Mouse (Mus musculus): Measurements from ENCODE around the gene Enpp4. TPM values are rescaled to one million over a fixed set of nuclear protein-coding genes. Genes with fewer than 3 reads are reported as not detected.

The Enpp4 gene
- polyA plus RNA-seq (2016; fragmentation: Nextera tagmentation; extraction: Ambion mirVana): 2.1 and 2.3 TPM in 2 replicates

GRCm38 (mm10) chr17:44105287-44106138, at the start of gene Enpp4:
Enpp4 (minus strand) TSS chr17:44105809.
- H3K36me3 ChIP-seq: no peaks in the 10 kb centered on the region
- no peaks in the 10 kb centered on the region for H3K9me3 ChIP-seq
- DNase-seq (ENCODE audit: low spot score): peak; percentile 79
- peak within 1 kb of the TSS; percentile 84 for H3K4me3 ChIP-seq
- H3K27me3 ChIP-seq (ENCODE audit: insufficient read depth, poor library complexity, severe bottlenecking): peaks cover 40% of the 10 kb centered on the region
- peaks cover 16% of the 10 kb centered on the region for H3K4me1 ChIP-seq (replicated peaks)
- peak within 1 kb of the TSS; percentile 84 for H3K27ac ChIP-seq
- under 1% methylated on average over 76 of the region's 76 CpGs for WGBS

- Histone ChIP-seq H3K4me1 (replicated peaks) (no peaks in the 10 kb centered on the region), H3K4me3 (no peak overlapping the region), H3K9me3 (no peaks in the 10 kb centered on the region), H3K36me3 (no peaks in the 10 kb centered on the region), H3K27ac (no peak overlapping the region), H3K27me3 (ENCODE audit: insufficient read depth, poor library complexity, severe bottlenecking) (no peaks in the 10 kb centered on the region)
- 80% methylated on average over 2 of the region's 2 CpGs for WGBS
- DNase-seq (ENCODE audit: low spot score): no peak
These were observed 49.6 kb upstream of the Enpp4 start for GRCm38 (mm10) chr17:44155204-44155603.

GRCm38 (mm10) chr17:44153871-44154270, 48.3 kb upstream of the Enpp4 start:
- Histone ChIP-seq H3K36me3 (no peaks in the 10 kb centered on the region), H3K9me3 (no peaks in the 10 kb centered on the region), H3K4me3 (no peak overlapping the region), H3K27me3 (ENCODE audit: insufficient read depth, poor library complexity, severe bottlenecking) (no peaks in the 10 kb centered on the region), H3K4me1 (replicated peaks) (no peaks in the 10 kb centered on the region), H3K27ac (no peak overlapping the region)
- WGBS: 44% methylated on average over 5 of the region's 5 CpGs
- DNase-seq (ENCODE audit: low spot score): no peak

GRCm38 (mm10) chr17:44151889-44152288, 46.3 kb upstream of the Enpp4 start:
- 84% methylated on average over 8 of the region's 8 CpGs for WGBS
- no peak for DNase-seq (ENCODE audit: low spot score)
- no peaks in the 10 kb centered on the region for H3K36me3 ChIP-seq
- H3K27me3 ChIP-seq (ENCODE audit: insufficient read depth, poor library complexity, severe bottlenecking): no peaks in the 10 kb centered on the region
- no peaks in the 10 kb centered on the region for H3K9me3 ChIP-seq
- no peak overlapping the region for H3K4me3 ChIP-seq
- H3K4me1 ChIP-seq (replicated peaks): 0 out of 2 replicates have a peak, but pooled peaks cover 3% of the 10 kb centered on the region
- H3K27ac ChIP-seq: no peak overlapping the region

GRCm38 (mm10) chr17:44151130-44151529, 45.5 kb upstream of the Enpp4 start:
- Histone ChIP-seq H3K4me3 (no peak overlapping the region), H3K27me3 (ENCODE audit: insufficient read depth, poor library complexity, severe bottlenecking) (no peaks in the 10 kb centered on the region), H3K4me1 (replicated peaks) (0 out of 2 replicates have a peak, but pooled peaks cover 3% of the 10 kb centered on the region), H3K27ac (no peak overlapping the region), H3K9me3 (no peaks in the 10 kb centered on the region), H3K36me3 (no peaks in the 10 kb centered on the region)
- DNase-seq (ENCODE audit: low spot score): peak; percentile 18
- 65% methylated on average over 3 of the region's 3 CpGs for WGBS

- DNase-seq (ENCODE audit: low spot score): no peak
- no peak overlapping the region for H3K4me3 ChIP-seq
- H3K4me1 ChIP-seq (replicated peaks): 0 out of 2 replicates have a peak, but pooled peaks cover 3% of the 10 kb centered on the region
- no peaks in the 10 kb centered on the region for H3K9me3 ChIP-seq
- 94% methylated on average over 5 of the region's 5 CpGs for WGBS
- no peak overlapping the region for H3K27ac ChIP-seq
- no peaks in the 10 kb centered on the region for H3K27me3 ChIP-seq (ENCODE audit: insufficient read depth, poor library complexity, severe bottlenecking)
- no peaks in the 10 kb centered on the region for H3K36me3 ChIP-seq
These were observed 42.7 kb upstream of the Enpp4 start for GRCm38 (mm10) chr17:44148109-44148846.

GRCm38 (mm10) chr17:44145806-44146205, 40.2 kb upstream of the Enpp4 start:
- no peaks in the 10 kb centered on the region for H3K36me3 ChIP-seq
- H3K4me3 ChIP-seq: no peak overlapping the region
- WGBS: 83% methylated on average over 1 of the region's 1 CpGs
- 0 out of 2 replicates have a peak, but pooled peaks cover 3% of the 10 kb centered on the region for H3K4me1 ChIP-seq (replicated peaks)
- DNase-seq (ENCODE audit: low spot score): no peak
- no peaks in the 10 kb centered on the region for H3K9me3 ChIP-seq
- no peak overlapping the region for H3K27ac ChIP-seq
- H3K27me3 ChIP-seq (ENCODE audit: insufficient read depth, poor library complexity, severe bottlenecking): no peaks in the 10 kb centered on the region

- WGBS: 93% methylated on average over 10 of the region's 10 CpGs
- H3K9me3 ChIP-seq: no peaks in the 10 kb centered on the region
- DNase-seq (ENCODE audit: low spot score): no peak
- no peaks in the 10 kb centered on the region for H3K4me1 ChIP-seq (replicated peaks)
- H3K36me3 ChIP-seq: no peaks in the 10 kb centered on the region
- no peak overlapping the region for H3K27ac ChIP-seq
- no peak overlapping the region for H3K4me3 ChIP-seq
- H3K27me3 ChIP-seq (ENCODE audit: insufficient read depth, poor library complexity, severe bottlenecking): no peaks in the 10 kb centered on the region
These were observed 31.4 kb upstream of the Enpp4 start for GRCm38 (mm10) chr17:44136863-44137640.

- H3K4me3 ChIP-seq: no peak overlapping the region
- H3K9me3 ChIP-seq: no peaks in the 10 kb centered on the region
- no peaks in the 10 kb centered on the region for H3K27me3 ChIP-seq (ENCODE audit: insufficient read depth, poor library complexity, severe bottlenecking)
- no peak overlapping the region for H3K27ac ChIP-seq
- DNase-seq (ENCODE audit: low spot score): no peak
- no peaks in the 10 kb centered on the region for H3K4me1 ChIP-seq (replicated peaks)
- 87% methylated on average over 8 of the region's 8 CpGs for WGBS
- no peaks in the 10 kb centered on the region for H3K36me3 ChIP-seq
These were observed 30.4 kb upstream of the Enpp4 start for GRCm38 (mm10) chr17:44136018-44136417.

GRCm38 (mm10) chr17:44134545-44134944, 28.9 kb upstream of the Enpp4 start:
- no peaks in the 10 kb centered on the region for H3K4me1 ChIP-seq (replicated peaks)
- no peaks in the 10 kb centered on the region for H3K36me3 ChIP-seq
- H3K27me3 ChIP-seq (ENCODE audit: insufficient read depth, poor library complexity, severe bottlenecking): no peaks in the 10 kb centered on the region
- no peaks in the 10 kb centered on the region for H3K9me3 ChIP-seq
- no peak for DNase-seq (ENCODE audit: low spot score)
- WGBS: 85% methylated on average over 9 of the region's 9 CpGs
- no peak overlapping the region for H3K27ac ChIP-seq
- no peak overlapping the region for H3K4me3 ChIP-seq

- WGBS: 80% methylated on average over 6 of the region's 6 CpGs
- no peak overlapping the region for H3K27ac ChIP-seq
- H3K4me3 ChIP-seq: no peak overlapping the region
- H3K4me1 ChIP-seq (replicated peaks): no peaks in the 10 kb centered on the region
- H3K36me3 ChIP-seq: no peaks in the 10 kb centered on the region
- no peak for DNase-seq (ENCODE audit: low spot score)
- H3K9me3 ChIP-seq: no peaks in the 10 kb centered on the region
- H3K27me3 ChIP-seq (ENCODE audit: insufficient read depth, poor library complexity, severe bottlenecking): no peaks in the 10 kb centered on the region
These were observed 28.5 kb upstream of the Enpp4 start for GRCm38 (mm10) chr17:44134106-44134505.

GRCm38 (mm10) chr17:44130429-44130828, 24.8 kb upstream of the Enpp4 start:
- Histone ChIP-seq H3K4me1 (replicated peaks) (no peaks in the 10 kb centered on the region), H3K27ac (no peak overlapping the region), H3K36me3 (no peaks in the 10 kb centered on the region), H3K4me3 (no peak overlapping the region), H3K9me3 (0 out of 2 replicates have a peak, but pooled peaks cover 5% of the 10 kb centered on the region), H3K27me3 (ENCODE audit: insufficient read depth, poor library complexity, severe bottlenecking) (no peaks in the 10 kb centered on the region)
- DNase-seq (ENCODE audit: low spot score): peak; percentile 55
- WGBS: 16% methylated on average over 7 of the region's 7 CpGs

All from hindbrain, embryonic 10.5 days (tissue).